Mouse (Mus musculus): ENCODE results near the gene Tcstv1. TPM values are rescaled to one million over a fixed set of nuclear protein-coding genes. Genes with fewer than 3 reads are reported as not detected.
"Not testable (repeated sequence)": the region's sequence is repeated elsewhere in the genome, so short reads cannot be mapped to it uniquely, and the experiment has no call there.

The Tcstv1 gene
- polyA plus RNA-seq (2016; fragmentation: Nextera tagmentation; extraction: Ambion mirVana) = not detected in 2 replicates

DNA sequence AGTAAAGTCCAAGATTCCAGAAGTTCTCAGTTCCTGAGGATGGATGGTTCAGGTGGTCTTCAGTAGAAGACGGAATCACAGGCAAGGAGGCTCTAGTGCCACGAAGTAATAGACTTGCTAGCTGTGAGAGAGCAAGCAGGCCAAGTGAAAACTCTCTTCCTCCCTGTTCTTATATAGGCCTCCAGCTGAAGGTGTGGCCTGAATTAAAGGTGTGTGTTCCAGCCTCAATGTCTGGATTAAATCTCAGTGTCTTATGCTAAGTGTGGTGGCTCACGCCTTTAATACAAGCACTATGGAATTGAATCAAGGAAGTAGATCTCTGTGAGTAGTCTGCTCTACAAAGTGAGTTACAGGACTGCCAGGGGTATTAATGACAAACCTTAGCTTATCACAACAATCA is at the start of gene Tcstv1:
Tcstv1 (minus strand) TSS at position 101 of the 400 bp plus-strand sequence.
- H3K27ac ChIP-seq; H3K9ac ChIP-seq; ATAC-seq (ENCODE audit: low FRiP score); H3K4me1 ChIP-seq; H3K4me2 ChIP-seq (replicated peaks); H3K36me3 ChIP-seq; H3K4me3 ChIP-seq; H3K27me3 ChIP-seq; H3K9me3 ChIP-seq (replicated peaks): not testable (repeated sequence)
- 79% methylated on average over 3 of the region's 3 CpGs for WGBS

DNA sequence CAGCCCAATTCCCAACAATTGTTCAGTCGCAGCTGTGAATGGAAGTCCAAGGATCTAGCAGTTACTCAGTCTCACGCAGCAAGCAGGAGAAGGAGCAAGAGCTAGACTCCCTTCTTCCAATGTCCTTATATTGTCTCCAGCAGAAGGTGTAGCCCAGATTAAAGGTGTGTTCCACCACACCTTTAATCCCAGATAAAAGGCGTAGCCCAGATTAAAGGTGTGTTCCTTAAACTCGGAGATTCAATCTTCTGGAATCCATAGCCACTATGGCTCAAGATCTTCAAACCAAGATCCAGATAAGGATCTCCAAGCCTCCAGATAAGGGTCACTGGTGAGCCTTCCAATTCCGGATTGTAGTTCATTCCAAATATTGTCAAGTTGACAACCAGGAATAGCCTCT is 34.6 kb upstream of the Tcstv1 start, which contains the start of gene Gm21761:
Gm21761 (minus strand) TSS at position 101 of the 400 bp plus-strand sequence.
- WGBS = no CpG with 5 or more reads among the region's 5 CpGs
- not testable (repeated sequence) for H3K4me2 ChIP-seq (replicated peaks); H3K27me3 ChIP-seq; H3K4me1 ChIP-seq; H3K9me3 ChIP-seq (replicated peaks); ATAC-seq (ENCODE audit: low FRiP score); H3K27ac ChIP-seq; H3K36me3 ChIP-seq; H3K9ac ChIP-seq; H3K4me3 ChIP-seq

DNA sequence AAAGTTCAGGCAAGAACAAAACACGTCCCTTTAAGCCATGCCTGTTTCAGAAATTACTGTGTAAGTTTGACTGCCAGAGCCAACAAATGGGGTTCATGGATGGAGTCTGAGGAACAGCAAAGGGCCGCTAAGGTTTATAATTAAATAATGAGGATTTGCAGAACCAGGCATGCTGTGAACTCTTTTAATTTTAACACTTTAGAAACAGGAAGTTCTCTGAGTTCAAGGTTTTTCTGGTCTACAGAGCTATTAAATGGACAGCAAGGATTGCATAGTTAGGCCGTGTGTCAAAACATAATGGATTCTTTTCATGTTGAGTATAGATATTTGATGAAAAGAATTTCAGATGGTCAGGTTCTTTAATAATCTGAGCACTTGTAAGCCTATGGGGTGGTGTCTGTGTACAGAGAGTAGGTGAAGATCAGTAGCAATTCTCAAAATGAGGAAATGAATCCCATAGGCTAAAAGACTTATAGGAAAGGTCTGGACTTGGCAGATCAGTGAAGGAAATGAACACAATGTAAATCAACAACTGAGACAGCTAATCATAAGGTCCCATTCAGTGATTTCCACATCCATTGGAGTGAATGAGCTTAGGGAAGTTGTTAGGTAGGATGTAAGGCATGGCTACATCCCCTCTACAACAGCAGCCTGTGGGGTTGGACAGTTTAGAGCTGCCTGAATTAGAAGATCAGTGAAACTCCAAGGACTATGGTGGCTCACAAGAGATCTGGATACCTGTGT is 30.2 kb upstream of the Tcstv1 start:
- not testable (repeated sequence) for H3K27ac ChIP-seq; H3K4me3 ChIP-seq; H3K4me2 ChIP-seq (replicated peaks); H3K9ac ChIP-seq; H3K36me3 ChIP-seq; H3K27me3 ChIP-seq; ATAC-seq (ENCODE audit: low FRiP score); H3K9me3 ChIP-seq (replicated peaks); H3K4me1 ChIP-seq
- 93% methylated on average over 3 of the region's 3 CpGs for WGBS

DNA sequence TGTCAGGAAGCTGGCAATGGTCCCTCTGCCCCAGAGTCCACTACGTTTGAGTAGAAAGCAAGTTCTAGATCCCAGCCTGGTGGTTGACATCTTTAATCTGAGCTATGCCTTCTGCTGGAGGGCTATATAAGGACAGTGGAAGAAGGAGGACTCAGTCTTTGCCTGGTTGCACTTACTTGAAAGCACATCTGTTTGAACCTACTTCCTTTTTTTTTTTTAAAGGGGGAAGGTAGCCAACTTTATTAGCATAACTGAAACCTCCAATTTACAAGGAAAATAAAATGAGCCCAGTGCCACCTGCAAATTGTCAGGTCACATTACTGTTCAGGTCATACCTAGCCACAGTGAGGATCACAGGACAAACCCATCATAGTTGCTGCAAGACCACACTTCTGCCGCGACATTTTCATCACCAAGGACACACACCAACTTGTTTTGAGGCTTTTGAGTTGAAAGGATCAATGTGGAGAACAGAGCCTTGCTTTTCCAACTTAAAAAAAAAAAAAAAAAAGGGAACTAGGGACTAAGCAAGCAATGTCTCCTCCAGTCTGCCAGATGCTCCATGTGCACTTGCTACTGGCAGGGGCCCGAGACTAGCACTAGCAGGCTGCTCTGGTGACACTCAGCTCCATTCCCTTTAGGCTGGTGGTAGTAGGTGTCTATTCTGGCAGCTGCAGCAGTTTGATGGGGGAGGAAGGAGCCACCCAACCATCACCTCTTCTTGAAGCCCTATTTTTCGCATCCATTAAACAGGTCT is 22.6 kb upstream of the Tcstv1 start:
- not testable (repeated sequence) for H3K36me3 ChIP-seq; H3K9me3 ChIP-seq (replicated peaks); H3K9ac ChIP-seq; H3K27ac ChIP-seq; H3K4me3 ChIP-seq; H3K4me1 ChIP-seq; H3K4me2 ChIP-seq (replicated peaks); ATAC-seq (ENCODE audit: low FRiP score); H3K27me3 ChIP-seq
- WGBS = 74% methylated on average over 4 of the region's 5 CpGs

DNA sequence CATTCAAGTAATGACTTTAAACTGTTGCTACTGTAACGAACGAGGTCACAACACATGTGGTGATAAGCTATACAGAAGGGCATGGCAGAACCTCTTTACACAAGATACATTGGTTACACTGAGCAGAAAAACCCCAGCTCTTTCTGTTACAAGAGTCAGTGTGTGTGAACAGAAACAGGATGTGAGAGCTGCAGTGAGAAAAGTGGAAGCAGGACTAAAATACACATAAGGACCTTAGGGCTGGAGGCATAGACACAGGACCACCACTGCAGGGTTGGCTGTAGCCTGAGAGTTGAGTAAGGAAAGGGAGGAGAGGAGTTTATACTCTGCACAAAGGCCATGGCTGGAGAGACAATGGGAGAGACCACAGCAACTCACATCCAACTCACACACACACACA is 21.9 kb upstream of the Tcstv1 start:
- H3K4me2 ChIP-seq (replicated peaks); H3K9ac ChIP-seq; H3K4me3 ChIP-seq; H3K9me3 ChIP-seq (replicated peaks); H3K27me3 ChIP-seq; H3K27ac ChIP-seq; ATAC-seq (ENCODE audit: low FRiP score); H3K4me1 ChIP-seq; H3K36me3 ChIP-seq: not testable (repeated sequence)
- WGBS = 80% methylated on average over 2 of the region's 2 CpGs

DNA sequence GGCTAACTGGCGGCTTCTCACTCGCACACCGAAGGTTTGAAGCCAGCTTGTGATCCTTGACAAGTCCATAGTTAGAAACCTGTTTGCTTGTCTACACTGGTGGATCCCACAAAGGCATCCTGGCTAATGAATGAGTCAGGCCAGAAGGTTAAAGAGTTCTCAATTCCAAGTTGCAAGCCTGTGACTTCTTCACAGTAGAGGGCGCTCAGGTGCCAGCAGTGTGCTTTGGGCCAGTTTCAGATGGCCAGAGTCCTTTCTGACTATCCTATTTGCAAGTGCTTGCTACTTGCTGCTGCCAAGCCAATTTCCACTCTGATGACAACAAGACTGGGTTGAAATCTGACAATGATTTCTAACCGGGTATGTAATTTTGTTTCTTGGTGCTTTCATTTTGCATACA is 4.0 kb upstream of the Tcstv1 start:
- H3K4me3 ChIP-seq; H3K9ac ChIP-seq; H3K27me3 ChIP-seq; H3K4me1 ChIP-seq; H3K4me2 ChIP-seq (replicated peaks); ATAC-seq (ENCODE audit: low FRiP score); H3K27ac ChIP-seq; H3K9me3 ChIP-seq (replicated peaks); H3K36me3 ChIP-seq: not testable (repeated sequence)
- WGBS = 56% methylated on average over 5 of the region's 5 CpGs

DNA sequence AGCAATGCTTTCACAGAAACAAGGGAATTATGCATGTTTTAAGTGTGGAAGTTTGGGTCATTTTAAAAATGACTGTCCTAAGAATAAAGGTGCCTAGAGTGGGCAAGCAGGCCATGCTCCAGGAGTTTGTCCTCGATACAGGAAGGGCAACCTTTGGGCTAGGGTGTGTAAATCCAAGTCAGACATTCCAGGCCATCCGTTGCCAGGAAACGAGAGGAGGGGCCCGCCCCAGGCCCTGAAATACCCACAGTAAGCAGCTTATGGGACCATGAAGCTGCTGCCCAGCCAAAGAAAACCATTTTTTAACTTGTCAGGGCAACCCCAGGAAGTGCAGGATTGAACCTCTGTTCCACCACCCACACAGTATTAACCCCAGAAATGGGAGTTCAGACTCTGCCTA is 7.7 kb downstream of the Tcstv1 start:
- 45% methylated on average over 4 of the region's 4 CpGs for WGBS
- not testable (repeated sequence) for H3K9me3 ChIP-seq (replicated peaks); H3K4me3 ChIP-seq; H3K36me3 ChIP-seq; H3K27me3 ChIP-seq; ATAC-seq (ENCODE audit: low FRiP score); H3K4me2 ChIP-seq (replicated peaks); H3K9ac ChIP-seq; H3K4me1 ChIP-seq; H3K27ac ChIP-seq

DNA sequence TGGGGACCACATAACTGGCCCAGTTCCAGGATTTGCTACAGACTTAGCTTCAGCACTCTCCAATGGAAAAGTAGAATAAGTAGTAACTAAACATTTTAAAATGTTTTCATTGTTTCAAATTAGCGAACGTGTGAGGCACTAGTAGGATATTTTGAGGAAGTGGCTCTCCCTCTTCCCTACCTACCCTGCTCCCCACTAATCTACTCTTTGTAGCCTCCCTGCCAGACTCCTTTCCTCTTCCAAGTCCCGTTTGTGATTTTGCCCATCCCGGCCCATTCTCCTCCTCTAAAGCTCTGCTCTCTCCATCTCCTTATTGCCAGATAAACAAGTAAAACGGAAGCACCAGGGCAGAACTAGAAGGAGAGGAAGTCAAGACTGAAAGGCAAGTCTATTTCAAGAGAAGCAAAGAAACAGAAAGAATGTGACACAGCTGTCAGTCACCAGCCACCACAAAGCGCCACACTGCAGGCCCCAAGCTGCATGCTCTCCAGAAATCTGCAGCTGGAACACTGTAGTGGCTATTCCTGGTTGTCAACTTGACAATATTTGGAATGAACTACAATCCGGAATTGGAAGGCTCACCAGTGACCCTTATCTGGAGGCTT is 30.1 kb downstream of the Tcstv1 start:
- ATAC-seq (ENCODE audit: low FRiP score); H3K9ac ChIP-seq; H3K27me3 ChIP-seq; H3K9me3 ChIP-seq (replicated peaks); H3K27ac ChIP-seq; H3K4me2 ChIP-seq (replicated peaks); H3K4me1 ChIP-seq; H3K36me3 ChIP-seq; H3K4me3 ChIP-seq: not testable (repeated sequence)
- WGBS = 84% methylated on average over 6 of the region's 7 CpGs

DNA sequence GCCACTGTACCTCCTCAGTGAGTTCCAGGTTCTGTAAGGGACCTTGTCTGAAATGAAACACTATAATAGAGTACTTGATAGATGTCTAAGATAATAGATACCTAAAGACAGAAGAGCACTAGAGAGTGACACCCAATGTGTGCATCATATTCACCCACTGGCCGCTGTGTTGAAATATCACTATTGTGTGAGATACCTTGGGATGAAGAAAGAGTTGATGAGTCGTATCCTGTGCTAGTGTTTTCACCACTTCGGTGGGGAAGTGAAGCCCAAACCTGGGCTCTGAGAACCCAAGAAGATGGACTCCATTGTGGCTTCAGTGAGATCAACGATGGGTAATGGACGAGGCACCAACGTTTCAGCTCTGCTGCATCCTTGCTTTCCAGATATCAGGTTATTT is 32.2 kb downstream of the Tcstv1 start:
- H3K4me2 ChIP-seq (replicated peaks); H3K9ac ChIP-seq; H3K9me3 ChIP-seq (replicated peaks); H3K27me3 ChIP-seq; H3K4me3 ChIP-seq; H3K36me3 ChIP-seq; H3K27ac ChIP-seq; H3K4me1 ChIP-seq; ATAC-seq (ENCODE audit: low FRiP score): not testable (repeated sequence)
- WGBS = no CpG with 5 or more reads among the region's 6 CpGs

Other genes starting within 250 kb of the Tcstv1 start
- gene Hmgcs1, start 204.4 kb downstream of the Tcstv1 start, polyA plus RNA-seq (2016; fragmentation: Nextera tagmentation; extraction: Ambion mirVana) = 415 and 465 TPM in 2 replicates
- 2.6 and 2.8 TPM in 2 replicates for gene Nim1k, start 138.9 kb downstream of the Tcstv1 start, polyA plus RNA-seq (2016; fragmentation: Nextera tagmentation; extraction: Ambion mirVana)
- 42.3 and 43.5 TPM in 2 replicates for gene Zfp131, start 103.9 kb downstream of the Tcstv1 start, polyA plus RNA-seq (2016; fragmentation: Nextera tagmentation; extraction: Ambion mirVana)
- gene AF067063, start 64.6 kb downstream of the Tcstv1 start, polyA plus RNA-seq (2016; fragmentation: Nextera tagmentation; extraction: Ambion mirVana) = not detected in 2 replicates
- not detected in 2 replicates for gene D13Ertd608e, start 58.8 kb downstream of the Tcstv1 start, polyA plus RNA-seq (2016; fragmentation: Nextera tagmentation; extraction: Ambion mirVana)
- not detected in 2 replicates for gene Gm21761, start 34.5 kb upstream of the Tcstv1 start, polyA plus RNA-seq (2016; fragmentation: Nextera tagmentation; extraction: Ambion mirVana)
- not detected in 2 replicates for gene B020031M17Rik, start 56.0 kb upstream of the Tcstv1 start, polyA plus RNA-seq (2016; fragmentation: Nextera tagmentation; extraction: Ambion mirVana)
- not detected in 2 replicates for gene Gm36079, start 132.2 kb upstream of the Tcstv1 start, polyA plus RNA-seq (2016; fragmentation: Nextera tagmentation; extraction: Ambion mirVana)
- not detected in 2 replicates for gene Gm21188, start 157.4 kb upstream of the Tcstv1 start, polyA plus RNA-seq (2016; fragmentation: Nextera tagmentation; extraction: Ambion mirVana)
- gene Gm20767, start 245.5 kb upstream of the Tcstv1 start, polyA plus RNA-seq (2016; fragmentation: Nextera tagmentation; extraction: Ambion mirVana) = not detected in 2 replicates

Data from hindbrain, embryonic 12.5 days (tissue).